Mouse (Mus musculus): Measurements from ENCODE around the gene Acsl4.

Gene Acsl4

GRCm38 (mm10) chrX:142359031-142359430 lies 31.3 kb downstream of the Acsl4 start:
- DNase-seq (ENCODE audit: extremely low spot score, low read depth, low spot score) = no peak

- DNase-seq (ENCODE audit: extremely low spot score, low read depth, low spot score) = no peak
Measured at GRCm38 (mm10) chrX:142358427-142358826, 31.9 kb downstream of the Acsl4 start.

GRCm38 (mm10) chrX:142336207-142336606 lies 54.1 kb downstream of the Acsl4 start:
- no peak for DNase-seq (ENCODE audit: extremely low spot score, low read depth, low spot score)

GRCm38 (mm10) chrX:142335502-142335901 lies 54.8 kb downstream of the Acsl4 start:
- no peak for DNase-seq (ENCODE audit: extremely low spot score, low read depth, low spot score)

GRCm38 (mm10) chrX:142325760-142326159 lies 64.6 kb downstream of the Acsl4 start:
- DNase-seq (ENCODE audit: extremely low spot score, low read depth, low spot score) = no peak

GRCm38 (mm10) chrX:142316106-142316505 lies 74.2 kb downstream of the Acsl4 start:
- DNase-seq (ENCODE audit: extremely low spot score, low read depth, low spot score) = no peak

GRCm38 (mm10) chrX:142315270-142315669 lies 75.1 kb downstream of the Acsl4 start:
- no peak for DNase-seq (ENCODE audit: extremely low spot score, low read depth, low spot score)

- DNase-seq (ENCODE audit: extremely low spot score, low read depth, low spot score) = peak; percentile 28
Measured at GRCm38 (mm10) chrX:142314307-142315024, 75.9 kb downstream of the Acsl4 start.

GRCm38 (mm10) chrX:142310431-142310830 lies 79.9 kb downstream of the Acsl4 start:
- DNase-seq (ENCODE audit: extremely low spot score, low read depth, low spot score) = no peak

GRCm38 (mm10) chrX:142305869-142306581 lies 84.3 kb downstream of the Acsl4 start, which contains the start of gene Kcne1l:
Gene Kcne1l, minus strand, starts transcription at chrX:142306294.
- DNase-seq (ENCODE audit: extremely low spot score, low read depth, low spot score) = no peak

- DNase-seq (ENCODE audit: extremely low spot score, low read depth, low spot score) = no peak
Measured at GRCm38 (mm10) chrX:142305010-142305868, 85.1 kb downstream of the Acsl4 start.

GRCm38 (mm10) chrX:142304592-142304991 lies 85.7 kb downstream of the Acsl4 start:
- DNase-seq (ENCODE audit: extremely low spot score, low read depth, low spot score) = no peak

GRCm38 (mm10) chrX:142303456-142303855 lies 86.9 kb downstream of the Acsl4 start:
- no peak for DNase-seq (ENCODE audit: extremely low spot score, low read depth, low spot score)

GRCm38 (mm10) chrX:142285905-142286304 lies 104.4 kb downstream of the Acsl4 start:
- no peak for DNase-seq (ENCODE audit: extremely low spot score, low read depth, low spot score)

- no peak for DNase-seq (ENCODE audit: extremely low spot score, low read depth, low spot score)
Measured at GRCm38 (mm10) chrX:142276573-142276972, 113.8 kb downstream of the Acsl4 start.

GRCm38 (mm10) chrX:142276031-142276430 lies 114.3 kb downstream of the Acsl4 start:
- DNase-seq (ENCODE audit: extremely low spot score, low read depth, low spot score) = no peak
